Mouse (Mus musculus) testis, adult 2 months (tissue): ENCODE measurements around the gene Agpat2.

Source experiments
- CTCF ChIP-seq: fragments of 200-500 bp; IDR thresholded peaks from 2 replicates; pipeline ENCODE4 v1.5.1; 2012; ENCODE audit warnings: low read depth, mild to moderate bottlenecking, inconsistent platforms, low read length, moderate library complexity; ENCODE audit not compliant: control insufficient read depth, insufficient read depth, insufficient replicate concordance
- POLR2A ChIP-seq: fragments of 200-500 bp; IDR thresholded peaks from 2 replicates; pipeline ENCODE4 v1.6.1; 2012; ENCODE audit warnings: low read depth, mild to moderate bottlenecking, inconsistent platforms, low read length, moderate library complexity; ENCODE audit not compliant: control insufficient read depth

DNA sequence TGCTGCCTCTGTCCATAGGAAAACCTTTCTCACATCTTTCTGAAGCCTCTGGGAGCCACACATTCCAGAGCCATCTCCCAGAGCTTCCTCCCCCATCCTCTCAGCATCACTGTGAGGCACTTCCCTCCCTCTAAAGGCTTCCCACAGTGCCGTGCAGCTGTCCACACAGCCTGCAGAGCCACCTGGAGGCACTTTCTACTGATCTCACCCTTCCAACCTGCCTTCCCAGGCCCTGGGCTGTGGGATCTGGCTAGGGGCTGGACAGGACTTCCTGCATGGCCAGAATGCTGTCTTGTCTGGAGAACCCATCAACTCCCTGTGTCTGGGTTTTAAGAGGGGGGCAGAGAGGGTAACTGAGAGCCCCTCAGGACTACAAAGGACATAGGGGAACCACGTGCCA lies 56.7 kb downstream of the Agpat2 start:
- TF ChIP-seq POLR2A (no peak), CTCF (no peak)
